Mouse (Mus musculus) MEL (cell line): ENCODE measurements around the gene Dolpp1. TPM values are rescaled to one million over a fixed set of nuclear protein-coding genes. Genes with fewer than 3 reads are reported as not detected.

Experiments used
- DNase-seq: peaks from one replicate; pipeline ENCODE4 v3.0.0; 2011; ENCODE audit warnings: low read depth, low spot score
- H3K27ac ChIP-seq: 2 replicates; pipeline ENCODE4 v1.5.1; 2012; ENCODE audit warnings: low read depth, mild to moderate bottlenecking, control low read depth, low read length, moderate library complexity; ENCODE audit not compliant: control insufficient read depth
- H3K27me3 ChIP-seq, 2 experiments: fragments of 150-350 bp in 1 of 2; sonication (generic) in 1 of 2; 2 replicates each; pipeline ENCODE4 v1.6.1; 2012; ENCODE audit warnings: low read length in 2 of 2, mild to moderate bottlenecking in 2 of 2, improper control_type of control experiment in 1 of 2, moderate library complexity in 1 of 2; ENCODE audit not compliant: insufficient read depth in 2 of 2, control insufficient read depth in 1 of 2
- H3K36me3 ChIP-seq, 2 experiments: 2 replicates each; pipeline ENCODE4 v1.6.1; 2012 to 2014; ENCODE audit warnings: low read length in 2 of 2, improper control_type of control experiment in 1 of 2, inconsistent platforms in 1 of 2, mild to moderate bottlenecking in 1 of 2; ENCODE audit not compliant: insufficient read depth in 2 of 2, control insufficient read depth in 1 of 2
- H3K4me1 ChIP-seq, 2 experiments: fragments of 150-350 bp in 1 of 2; sonication (generic) in 1 of 2; 2 replicates each; pipeline ENCODE4 v1.6.1; 2012; ENCODE audit warnings: low read length in 2 of 2, improper control_type of control experiment in 1 of 2, mild to moderate bottlenecking in 1 of 2; ENCODE audit not compliant: insufficient read depth in 2 of 2, control insufficient read depth in 1 of 2
- H3K4me3 ChIP-seq, 2 experiments: fragments of 150-350 bp in 1 of 2; sonication (generic) in 1 of 2; 2 replicates each; pipeline ENCODE4 v1.5.1; 2012; ENCODE audit warnings: low read depth in 2 of 2, low read length in 2 of 2, mild to moderate bottlenecking in 2 of 2, moderate library complexity in 2 of 2, control low read depth in 1 of 2, improper control_type of control experiment in 1 of 2; ENCODE audit not compliant: control insufficient read depth in 1 of 2, insufficient read depth in 1 of 2
- H3K79me2 ChIP-seq: 2 replicates; pipeline ENCODE4 v1.6.1; 2012; ENCODE audit warnings: mild to moderate bottlenecking, low read length, moderate library complexity; ENCODE audit not compliant: control insufficient read depth, poor library complexity, insufficient read depth
- H3K9ac ChIP-seq: 2 replicates; pipeline ENCODE4 v1.6.1; 2012; ENCODE audit warnings: low read depth, mild to moderate bottlenecking, control low read depth, low read length, moderate library complexity; ENCODE audit not compliant: control insufficient read depth, poor library complexity, severe bottlenecking
- H3K9me3 ChIP-seq: fragments of 150-350 bp; sonication (generic); replicated peaks from 2 replicates; pipeline ENCODE4 v1.6.1; 2012; ENCODE audit warnings: mild to moderate bottlenecking, low read length, improper control_type of control experiment, moderate library complexity; ENCODE audit not compliant: insufficient read depth
- CHD2 ChIP-seq: IDR thresholded peaks from 2 replicates; pipeline ENCODE4 v1.6.1; 2011; ENCODE audit warnings: low read length, improper control_type of control experiment
- E2F4 ChIP-seq: IDR thresholded peaks from 2 replicates; pipeline ENCODE4 v1.6.1; 2011; ENCODE audit warnings: low read depth, low read length, improper control_type of control experiment, borderline replicate concordance
- ELF1 ChIP-seq: IDR thresholded peaks from 2 replicates; pipeline ENCODE4 v1.6.1; 2014; ENCODE audit warnings: low read depth, mild to moderate bottlenecking, inconsistent platforms, low read length, improper control_type of control experiment, moderate library complexity
- ETS1 ChIP-seq: IDR thresholded peaks from 2 replicates; pipeline ENCODE4 v1.6.1; 2012; ENCODE audit warnings: low read depth, mild to moderate bottlenecking, inconsistent platforms, low read length, improper control_type of control experiment, moderate library complexity
- GABPA ChIP-seq: IDR thresholded peaks from 2 replicates; pipeline ENCODE4 v1.6.1; 2012; ENCODE audit warnings: low read depth, mild to moderate bottlenecking, inconsistent platforms, low read length, improper control_type of control experiment, moderate library complexity
- GATA1 ChIP-seq: IDR thresholded peaks from 2 replicates; pipeline ENCODE4 v1.6.1; 2011; ENCODE audit warnings: low read depth, low read length, improper control_type of control experiment
- KAT2A ChIP-seq: conservative IDR thresholded peaks from 2 replicates; pipeline ENCODE4 v1.6.1; 2012; ENCODE audit warnings: low read depth, low read length, improper control_type of control experiment, inconsistent platforms
- MAZ ChIP-seq: IDR thresholded peaks from 2 replicates; pipeline ENCODE4 v1.6.1; 2012; ENCODE audit warnings: low read depth, mild to moderate bottlenecking, inconsistent platforms, low read length, improper control_type of control experiment
- MEF2A ChIP-seq: IDR thresholded peaks from 2 replicates; pipeline ENCODE4 v1.6.1; 2014; ENCODE audit warnings: low read depth, mild to moderate bottlenecking, inconsistent platforms, low read length, improper control_type of control experiment; ENCODE audit not compliant: poor library complexity, insufficient replicate concordance, severe bottlenecking; ENCODE audit errors: extremely low read depth
- MYB ChIP-seq: IDR thresholded peaks from 2 replicates; pipeline ENCODE4 v1.6.1; 2011; ENCODE audit warnings: mild to moderate bottlenecking, low read depth, low read length, improper control_type of control experiment
- NRF1 ChIP-seq: IDR thresholded peaks from 2 replicates; pipeline ENCODE4 v1.6.1; 2014; ENCODE audit warnings: low read depth, mild to moderate bottlenecking, inconsistent platforms, low read length, improper control_type of control experiment, moderate library complexity; ENCODE audit not compliant: poor library complexity, insufficient read depth, severe bottlenecking
- POLR2A ChIP-seq, 2 experiments: IDR thresholded peaks; 2 replicates each; pipeline ENCODE4 v1.6.1; 2011 to 2012; ENCODE audit warnings: low read length in 2 of 2, mild to moderate bottlenecking in 2 of 2, control low read depth in 1 of 2, improper control_type of control experiment in 1 of 2, low read depth in 1 of 2, moderate library complexity in 1 of 2; ENCODE audit not compliant: control insufficient read depth in 1 of 2, insufficient read depth in 1 of 2, poor library complexity in 1 of 2
- POLR2AphosphoS5 ChIP-seq: IDR thresholded peaks from 2 replicates; pipeline ENCODE4 v1.6.1; 2012; ENCODE audit warnings: low read depth, borderline replicate concordance, mild to moderate bottlenecking, inconsistent platforms, low read length, moderate library complexity, mixed read lengths
- SIN3A ChIP-seq: IDR thresholded peaks from 2 replicates; pipeline ENCODE4 v1.6.1; 2012; ENCODE audit warnings: low read length, improper control_type of control experiment, inconsistent platforms
- SMC3 ChIP-seq: IDR thresholded peaks from 2 replicates; pipeline ENCODE4 v1.6.1; 2011; ENCODE audit warnings: low read depth, low read length, improper control_type of control experiment
- TCF12 ChIP-seq: IDR thresholded peaks from 2 replicates; pipeline ENCODE4 v1.6.1; 2014; ENCODE audit warnings: low read depth, mild to moderate bottlenecking, inconsistent platforms, low read length, improper control_type of control experiment, moderate library complexity
- UBTF ChIP-seq: IDR thresholded peaks from 2 replicates; pipeline ENCODE4 v1.6.1; 2012; ENCODE audit warnings: low read depth, mild to moderate bottlenecking, inconsistent platforms, low read length, improper control_type of control experiment, moderate library complexity, borderline replicate concordance; ENCODE audit not compliant: insufficient read depth
- USF1 ChIP-seq: IDR thresholded peaks from 2 replicates; pipeline ENCODE4 v1.6.1; 2014; ENCODE audit warnings: low read depth, mild to moderate bottlenecking, inconsistent platforms, low read length, improper control_type of control experiment, moderate library complexity
- USF2 ChIP-seq, 2 experiments: IDR thresholded peaks; 2 replicates each; pipeline ENCODE4 v1.6.1; 2011 to 2012; ENCODE audit warnings: improper control_type of control experiment in 2 of 2, low read length in 2 of 2, borderline replicate concordance in 1 of 2, inconsistent platforms in 1 of 2, low read depth in 1 of 2, mild to moderate bottlenecking in 1 of 2; ENCODE audit not compliant: insufficient read depth in 1 of 2
- ZNF384 ChIP-seq: IDR thresholded peaks from 2 replicates; pipeline ENCODE4 v1.6.1; 2012; ENCODE audit warnings: low read depth, mild to moderate bottlenecking, inconsistent platforms, low read length, improper control_type of control experiment
- polyA plus RNA-seq, 2 experiments: library from polyadenylated mRNA; stranded (reverse) in 1 of 2; unstranded in 1 of 2; fragments of >175 nt in 1 of 2; fragments of >200 nt in 1 of 2; gene quantifications; 2 replicates each; pipeline versions ENCODE4 v1.2.1 to v1.2.4; 2012; ENCODE audit warnings: low replicate concordance in 2 of 2, low read depth in 1 of 2; ENCODE audit not compliant: insufficient read length in 2 of 2, insufficient read depth in 1 of 2, missing spikeins in 1 of 2
- total RNA-seq: library from RNA; depleted of rRNA; stranded (reverse); fragments of 300-350 nt; gene quantifications from 2 replicates; pipeline ENCODE4 v1.2.3, GENCODE M21; 2012

Gene Dolpp1
- total and polyA plus RNA-seq, 3 experiments: 28.0 to 37.5 TPM; not detected in 1

DNA sequence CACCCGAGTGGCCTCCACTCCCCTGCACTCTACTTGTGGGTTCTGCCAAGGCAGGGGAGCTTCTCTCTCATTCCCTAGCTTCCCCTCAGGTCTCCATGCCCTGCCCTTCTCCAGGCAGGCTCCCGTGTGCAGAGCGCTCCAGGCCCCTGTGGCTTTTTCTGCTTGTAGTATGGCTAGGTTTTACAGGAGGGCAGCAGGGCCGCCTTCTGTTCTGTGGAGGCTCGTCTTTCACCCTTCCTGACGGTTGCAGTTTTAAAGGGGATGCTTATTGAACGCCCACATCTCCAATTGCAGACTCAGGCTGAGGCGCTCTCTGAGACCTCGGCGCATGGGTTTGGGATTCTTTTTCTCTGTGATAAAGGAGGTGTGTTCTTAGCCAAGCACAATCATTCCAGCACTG, 27.1 kb downstream of the Dolpp1 start:
- TF ChIP-seq ZNF384 (no peak), MAZ (no peak), SMC3 (no peak), NRF1 (no peak), KAT2A (no peak), UBTF (no peak), SIN3A (no peak), ETS1 (no peak), USF2 (IDR thresholded peaks at IDR 0.05; ENCODE audit: borderline replicate concordance in 1 of 2, insufficient read depth in 1 of 2, low read depth in 1 of 2, low read length in 2 of 2) (no peak), POLR2A (IDR thresholded peaks at IDR 0.05; ENCODE audit: control insufficient read depth in 1 of 2, insufficient read depth in 1 of 2, low read depth in 1 of 2, low read length in 2 of 2, poor library complexity in 1 of 2) (no peak), MYB (no peak), GATA1 (no peak), GABPA (no peak), MEF2A (no peak), CHD2 (no peak), POLR2AphosphoS5 (no peak), E2F4 (no peak), ELF1 (no peak), USF1 (no peak)
- Histone ChIP-seq H3K4me1 (peaks cover 12 to 26% of the 10 kb centered on the region in 2 experiments; a peak in 3 of 4 replicates), H3K9me3 (no peaks in the 10 kb centered on the region), H3K27me3 (no peaks in the 10 kb centered on the region), H3K4me3 (no peak overlapping the region), H3K9ac (no peak overlapping the region), H3K79me2 (peaks cover 69% of the 10 kb centered on the region), H3K36me3 (peaks cover 6 to 18% of the 10 kb centered on the region in 2 experiments), H3K27ac (no peak overlapping the region)
- no peak for DNase-seq

GRCm38 (mm10) chr2:30421432-30421831, 29.4 kb downstream of the Dolpp1 start:
- Histone ChIP-seq H3K4me1 (peaks cover 9 to 19% of the 10 kb centered on the region in 2 experiments; a peak in 3 of 4 replicates), H3K36me3 (peaks cover 9 to 18% of the 10 kb centered on the region in 2 experiments), H3K79me2 (peaks cover 55% of the 10 kb centered on the region), H3K27me3 (no peaks in the 10 kb centered on the region), H3K4me3 (no peak overlapping the region), H3K9ac (no peak overlapping the region), H3K27ac (no peak overlapping the region), H3K9me3 (no peaks in the 10 kb centered on the region)
- DNase-seq: no peak
- TF ChIP-seq TCF12: no peak
- no peak for TF ChIP-seq USF1
